Mouse (Mus musculus): ENCODE measurements around the gene Mast2. TPM values are rescaled to one million over a fixed set of nuclear protein-coding genes. Genes with fewer than 3 reads are reported as not detected.

Gene Mast2
- total RNA-seq, 4 experiments from 2014 or later = 76.6 to 98.8 (median 77.1) TPM

Other genes with a start within 250 kb of the Mast2 start
- gene Pik3r3, start 242.6 kb downstream of the Mast2 start, total RNA-seq (2022) = 1 to 10 TPM; 3.7 to 8.2 (median 5.5) TPM
- 10 to 100 TPM; 20.1 to 23.7 (median 21.7) TPM for gene Ipp, start 43.4 kb upstream of the Mast2 start, total RNA-seq (2022)
- 10 to 100 TPM; 16.7 to 18.7 (median 18.4) TPM for gene Tmem69, start 91.8 kb upstream of the Mast2 start, total RNA-seq (2022)
- gene Gpbp1l1, start 93.5 kb upstream of the Mast2 start, total RNA-seq (2022) = 10 to 100 TPM; 36.3 to 45.8 (median 37.0) TPM
- gene Ccdc17, start 132.5 kb upstream of the Mast2 start, total RNA-seq (2022) = 1 to 10 TPM; 1.1 to 2.4 (median 1.3) TPM
- gene Nasp, start 163.8 kb upstream of the Mast2 start, total RNA-seq (2022) = 10 to 100 TPM in 2 of 4 experiments, 1 to 10 TPM in 2; 7.8 to 13.0 (median 9.5) TPM
- gene Akr1a1, start 187.5 kb upstream of the Mast2 start, total RNA-seq (2022) = 100 to 1,000 TPM; 187 to 206 (median 199) TPM
- 100 to 1,000 TPM; 247 to 330 (median 264) TPM for gene Prdx1, start 221.4 kb upstream of the Mast2 start, total RNA-seq (2022)
- gene Mmachc, start 244.2 kb upstream of the Mast2 start, total RNA-seq (2022) = 10 to 100 TPM; 30.4 to 34.6 (median 33.3) TPM
- gene Ccdc163, start 244.3 kb upstream of the Mast2 start, total RNA-seq (2022) = 1 to 10 TPM; 1.2 to 2.2 (median 1.7) TPM